Mouse (Mus musculus): ENCODE measurements at regions not wholly inside any gene's neighbourhood (a gene's known extent, or its start where the extent isn't known, plus 50 kb on each side); places are given as distances from the start of the nearest gene placed in this dataset.

GRCm38 (mm10) chr8:89309591-89309990 is 265.6 kb upstream of the Sall1 start:
- H3K27ac ChIP-seq (ENCODE audit: insufficient read depth, low read depth) = no peak overlapping the region
- H3K27me3 ChIP-seq (replicated peaks) = no peaks in the 10 kb centered on the region
- H3K4me2 ChIP-seq (ENCODE audit: insufficient read depth, low read depth, poor library complexity, severe bottlenecking) = no peak overlapping the region
- no peaks in the 10 kb centered on the region for H3K36me3 ChIP-seq (replicated peaks in 1 of 2; ENCODE audit: control insufficient read depth in 1 of 2, insufficient read depth in 1 of 2, low read length in 1 of 2)
- peaks cover 27% of the 10 kb centered on the region for H3K9me3 ChIP-seq (replicated peaks; ENCODE audit: low read length)
- TF ChIP-seq NELFE (IDR thresholded peaks at IDR 0.05; ENCODE audit: low read depth, low read length) (no peak), RAD21 (IDR thresholded peaks at IDR 0.05; ENCODE audit: low read depth, low read length) (no peak), ELF1 (IDR thresholded peaks at IDR 0.05; ENCODE audit: low read depth, low read length) (no peak), EP300 (IDR thresholded peaks at IDR 0.05; ENCODE audit: low read length) (no peak), CHD2 (IDR thresholded peaks at IDR 0.05; ENCODE audit: low read length) (no peak), UBTF (IDR thresholded peaks at IDR 0.05; ENCODE audit: low read depth, low read length) (no peak), MEF2A (IDR thresholded peaks at IDR 0.05; ENCODE audit: borderline replicate concordance, low read depth, low read length) (no peak), BHLHE40 (IDR thresholded peaks at IDR 0.05; ENCODE audit: low read depth, low read length) (no peak), MAX (IDR thresholded peaks at IDR 0.05; ENCODE audit: low read length) (no peak), CHD1 (IDR thresholded peaks at IDR 0.05; ENCODE audit: low read depth, low read length) (no peak), PAX5 (IDR thresholded peaks at IDR 0.05; ENCODE audit: low read length) (no peak), POLR2A (IDR thresholded peaks at IDR 0.05; ENCODE audit: low read depth, low read length) (no peak), MXI1 (IDR thresholded peaks at IDR 0.05; ENCODE audit: low read depth, low read length) (no peak)
- dilution Hi-C loops (cut with MboI; ENCODE audit: extremely low pct_ligation_motif_present, extremely low pct_unique_long_range_greater_than_20kb, low sequenced_read_pairs) = no loop called here
- H3K4me1 ChIP-seq (ENCODE audit: control insufficient read depth in 1 of 2, insufficient read depth in 2 of 2) = peaks cover 0 to 13% of the 10 kb centered on the region in 2 experiments; a peak in 1 of 4 replicates
- no peak overlapping the region for H3K4me3 ChIP-seq (replicated peaks in 1 of 3; ENCODE audit: low read depth in 2 of 3, low read length in 2 of 3, poor library complexity in 1 of 3)
- no peaks in the 10 kb centered on the region for H3K79me2 ChIP-seq (replicated peaks; ENCODE audit: control insufficient read depth, extremely low read depth, insufficient read depth, poor library complexity, severe bottlenecking)
- in situ Hi-C loops (cut with MboI; ENCODE audit: low pct_ligation_motif_present, low pct_unique_long_range_greater_than_20kb, low sequenced_read_pairs) = no loop called here
- DNase-seq (ENCODE audit: extremely low read depth) = no peak
- no peak overlapping the region for H3K9ac ChIP-seq (ENCODE audit: insufficient read depth, low read depth)

- Histone ChIP-seq H3K27me3 (replicated peaks) (no peaks in the 10 kb centered on the region), H3K27ac (ENCODE audit: insufficient read depth, low read depth) (no peak overlapping the region), H3K79me2 (replicated peaks; ENCODE audit: control insufficient read depth, extremely low read depth, insufficient read depth, poor library complexity, severe bottlenecking) (no peaks in the 10 kb centered on the region), H3K4me1 (ENCODE audit: control insufficient read depth in 1 of 2, insufficient read depth in 2 of 2) (peaks cover 0 to 13% of the 10 kb centered on the region in 2 experiments; a peak in 1 of 4 replicates), H3K4me2 (ENCODE audit: insufficient read depth, low read depth, poor library complexity, severe bottlenecking) (no peak overlapping the region), H3K9ac (ENCODE audit: insufficient read depth, low read depth) (no peak overlapping the region), H3K4me3 (replicated peaks in 1 of 3; ENCODE audit: low read depth in 2 of 3, low read length in 2 of 3, poor library complexity in 1 of 3) (no peak overlapping the region), H3K36me3 (replicated peaks in 1 of 2; ENCODE audit: control insufficient read depth in 1 of 2, insufficient read depth in 1 of 2, low read length in 1 of 2) (peaks cover 0 to 3% of the 10 kb centered on the region in 2 experiments), H3K9me3 (replicated peaks; ENCODE audit: low read length) (peaks cover 29% of the 10 kb centered on the region)
- TF ChIP-seq MEF2A (IDR thresholded peaks at IDR 0.05; ENCODE audit: borderline replicate concordance, low read depth, low read length) (no peak), JUN (IDR thresholded peaks at IDR 0.05; ENCODE audit: insufficient read depth, low read depth, low read length) (no peak), ZC3H11A (IDR thresholded peaks at IDR 0.05; ENCODE audit: low read depth, low read length) (no peak), PAX5 (IDR thresholded peaks at IDR 0.05; ENCODE audit: low read length) (no peak), ELF1 (IDR thresholded peaks at IDR 0.05; ENCODE audit: low read depth, low read length) (no peak), CHD2 (IDR thresholded peaks at IDR 0.05; ENCODE audit: low read length) (no peak), POLR2A (IDR thresholded peaks at IDR 0.05; ENCODE audit: low read depth, low read length) (no peak), TCF12 (IDR thresholded peaks at IDR 0.05; ENCODE audit: low read depth, low read length) (no peak), ZNF384 (IDR thresholded peaks at IDR 0.05; ENCODE audit: low read depth, low read length) (no peak), POLR2AphosphoS2 (IDR thresholded peaks at IDR 0.05; ENCODE audit: low read depth, low read length) (no peak), MAZ (IDR thresholded peaks at IDR 0.05; ENCODE audit: low read depth, low read length) (no peak), EP300 (IDR thresholded peaks at IDR 0.05; ENCODE audit: low read length) (no peak), E2F4 (IDR thresholded peaks at IDR 0.05; ENCODE audit: insufficient replicate concordance, low read depth, low read length) (no peak), TBP (conservative IDR thresholded peaks at IDR 0.05; ENCODE audit: low read depth, low read length) (no peak), USF1 (IDR thresholded peaks at IDR 0.05; ENCODE audit: low read depth, low read length) (no peak), MAFK (IDR thresholded peaks at IDR 0.05; ENCODE audit: insufficient replicate concordance, low read length) (no peak)
- dilution Hi-C loops (cut with MboI; ENCODE audit: extremely low pct_ligation_motif_present, extremely low pct_unique_long_range_greater_than_20kb, low sequenced_read_pairs) (no loop called here), in situ Hi-C loops (cut with MboI; ENCODE audit: low pct_ligation_motif_present, low pct_unique_long_range_greater_than_20kb, low sequenced_read_pairs) (no loop called here)
- no peak for DNase-seq (ENCODE audit: extremely low read depth)
Measured at GRCm38 (mm10) chr8:89308950-89309349, 265.0 kb upstream of the Sall1 start.
